Mouse (Mus musculus): ENCODE data around the gene Il27ra.

- TF ChIP-seq CTCF (IDR thresholded peaks at IDR 0.05; ENCODE audit: low read depth) = no peak
- TF ChIP-seq EP300 (IDR thresholded peaks at IDR 0.05; ENCODE audit: low read depth) = no peak
Observed at GRCm38 (mm10) chr8:84038015-84038414, 4.4 kb downstream of the Il27ra start.
